Mouse (Mus musculus): ENCODE data around the gene Rcl1.

- no peak for TF ChIP-seq CTCF (IDR thresholded peaks at IDR 0.05; ENCODE audit: control insufficient read depth, insufficient read depth, low read length)
- TF ChIP-seq POLR2A (IDR thresholded peaks at IDR 0.05; ENCODE audit: borderline replicate concordance, control insufficient read depth, low read depth, low read length) = no peak
Observed at GRCm38 (mm10) chr19:29101591-29101990, 416 bp downstream of the Rcl1 start.
